24 mouse cellular contexts compared by ENCODE assay signal in genomic region chr6:29802979-29803378, GRCm38 (mm10).
"Had no signal": no experiment of that assay in that cellular context is flagged by ENCODE, and none has a peak within 500 bp of the region (broad histone marks: within the 10 kb centered on the region; RNA-seq: fewer than 3 reads in every experiment).

No protein-coding gene starts in this region.

- ATAC-seq: hindbrain, embryonic 16.5 days; inflammation-experienced regulatory T-cells, adult 6 months; intestine, embryonic 15.5 days; intestine, postnatal 0 days had no signal

- H3K4me3 ChIP-seq: heart, embryonic 10.5 days; heart, embryonic 12.5 days; hindbrain, embryonic 10.5 days; hindbrain, embryonic 12.5 days; intestine, embryonic 15.5 days; left cerebral cortex, adult 2 months; limb, embryonic 10.5 days; limb, embryonic 12.5 days; liver, embryonic 13.5 days; liver, embryonic 15.5 days had no signal

- H3K27me3 ChIP-seq: heart, embryonic 12.5 days; hindbrain, embryonic 12.5 days; intestine, embryonic 15.5 days; limb, embryonic 12.5 days; liver, embryonic 13.5 days; liver, embryonic 15.5 days had no signal

- DNase-seq: gastrocnemius, postnatal 14 days; gastrocnemius, postnatal 36 days; heart, adult 18-20 months; heart, postnatal 10 days; heart, postnatal 4 days; kidney, adult 8-10 months; kidney, postnatal 10 days; kidney, postnatal 25 days; kidney, postnatal 4 days; liver; liver, embryonic 13.5 days had no signal

- H3K4me1 ChIP-seq: heart, embryonic 10.5 days; heart, embryonic 12.5 days; hindbrain, embryonic 12.5 days; intestine, embryonic 15.5 days had no signal

- H3K27ac ChIP-seq: heart, embryonic 10.5 days; hindbrain, embryonic 10.5 days; hindbrain, embryonic 12.5 days; hindbrain, embryonic 14.5 days; intestine, embryonic 15.5 days; left cerebral cortex, adult 2 months; limb, embryonic 10.5 days; limb, embryonic 12.5 days; liver, embryonic 13.5 days; liver, embryonic 15.5 days had no signal

- H3K36me3 ChIP-seq: heart, embryonic 12.5 days; hindbrain, embryonic 10.5 days; hindbrain, embryonic 12.5 days; intestine, embryonic 15.5 days; limb, embryonic 10.5 days; limb, embryonic 12.5 days; liver, embryonic 13.5 days; liver, embryonic 15.5 days had no signal
